Mouse (Mus musculus) pancreas, adult 10 weeks (tissue): Measurements from ENCODE around the gene Axdnd1. TPM values are rescaled to one million over a fixed set of nuclear protein-coding genes. Genes with fewer than 3 reads are reported as not detected.

ENCODE experiments used
- polyA plus RNA-seq: library from polyadenylated mRNA; stranded (reverse); fragments of 350-450 nt; fragmentation: Illumina TruSeq; extraction: RNeasy Lipid Tissue Mini Kit (QIAGEN cat#74804); gene quantifications from one replicate; pipeline ENCODE4 v1.2.3, GENCODE M21; 2015; ENCODE audit warnings: low read depth, low replicate concordance; ENCODE audit not compliant: insufficient read depth

Gene Axdnd1
- polyA plus RNA-seq, result not detected

DNA sequence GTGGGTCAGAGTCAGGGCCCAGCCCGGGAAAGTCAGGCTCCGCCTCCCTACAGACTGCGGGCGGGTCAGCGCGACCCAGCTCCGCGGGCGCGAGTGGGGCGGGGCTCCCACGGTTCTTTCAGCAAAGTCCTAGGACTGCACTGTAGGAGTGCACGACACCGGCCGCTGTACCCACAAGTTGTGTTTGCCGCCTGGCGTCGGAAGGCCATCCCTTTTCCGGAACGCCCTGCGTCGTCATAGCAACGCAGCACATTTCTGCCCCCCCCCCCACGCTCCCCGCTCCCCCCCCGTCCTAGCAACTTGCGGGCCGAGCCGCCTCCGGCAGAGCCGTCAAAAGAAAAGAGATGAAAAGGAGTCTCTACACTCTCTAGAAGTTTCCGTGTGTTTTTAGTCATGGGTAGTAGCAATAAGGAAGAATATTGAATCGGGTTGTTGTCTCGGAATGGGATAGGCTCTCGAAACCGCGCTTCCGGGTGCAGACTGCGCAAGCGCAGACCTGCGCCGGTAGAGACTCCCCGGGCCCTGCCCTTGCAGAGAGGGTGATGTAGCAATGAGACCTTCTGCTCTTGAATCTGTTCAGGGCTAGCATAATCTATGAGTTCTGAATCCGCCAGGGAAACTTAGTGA is at the start of gene Axdnd1:
Gene Axdnd1, minus strand, starts transcription at position 489 of the 627 bp plus-strand sequence.

DNA sequence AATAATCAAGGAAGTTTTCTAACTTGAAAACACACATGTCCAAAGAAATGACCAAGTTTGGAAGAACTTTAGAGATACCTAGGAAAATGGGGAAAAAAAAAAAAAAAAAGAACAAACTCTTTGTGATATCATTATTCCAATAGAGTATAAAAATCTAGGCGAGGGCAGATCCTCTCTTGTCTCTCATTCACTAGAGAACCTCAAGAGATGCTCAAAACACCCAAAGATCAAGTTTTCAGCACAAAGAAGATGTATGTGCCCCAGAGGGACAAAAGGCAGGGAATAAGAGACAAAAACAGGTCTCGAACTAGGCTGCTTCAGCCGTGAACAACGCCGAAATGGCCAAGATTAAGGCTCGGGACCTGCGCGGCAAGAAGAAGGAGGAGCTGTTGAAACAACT is 55.2 kb downstream of the Axdnd1 start, which contains the start of gene Gm2000:
Gene Gm2000, plus strand, starts transcription at position 301 of the 400 bp plus-strand sequence.

DNA sequence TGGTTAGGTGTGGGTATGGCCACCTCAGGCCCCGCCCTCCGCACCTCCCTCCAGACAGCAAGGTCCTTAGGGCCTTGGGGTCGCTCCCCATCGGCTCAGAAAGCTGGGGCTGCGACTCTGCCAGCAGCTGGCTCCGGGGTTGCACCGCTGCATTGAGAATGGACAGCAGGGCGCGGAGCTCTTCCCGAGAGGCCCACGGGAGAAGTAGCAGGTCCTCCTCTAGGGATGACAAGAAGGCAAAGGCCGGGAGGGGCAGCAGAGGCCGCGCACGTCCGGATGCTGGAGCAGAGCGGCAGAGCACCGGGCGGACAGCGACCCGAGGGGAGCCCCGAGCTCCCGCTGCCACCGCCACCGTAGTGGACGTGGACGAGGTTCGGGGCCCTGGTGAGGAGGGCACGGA is 110.3 kb downstream of the Axdnd1 start, which contains the start of gene Nphs2:
Gene Nphs2, plus strand, starts transcription at position 98 of the 400 bp plus-strand sequence.

GRCm38 (mm10) chr1:156302911-156303749 is 117.8 kb downstream of the Axdnd1 start, which contains the start of gene Tdrd5:
Tdrd5 (minus strand) TSS chr1:156303664.

Other genes starting within 250 kb of the Axdnd1 start
- gene Fam163a, start 216.1 kb downstream of the Axdnd1 start, polyA plus RNA-seq, result 0.20 TPM
- not detected for gene Tdrd5, start 117.5 kb downstream of the Axdnd1 start, polyA plus RNA-seq
- gene Nphs2, start 110.4 kb downstream of the Axdnd1 start, polyA plus RNA-seq, result not detected
- gene Gm2000, start 55.1 kb downstream of the Axdnd1 start, polyA plus RNA-seq, result 204 TPM
- 2.3 TPM for gene Soat1, start 53.2 kb upstream of the Axdnd1 start, polyA plus RNA-seq
- 0.89 TPM for gene Gm10031, start 102.9 kb upstream of the Axdnd1 start, polyA plus RNA-seq
- gene Abl2, start 137.6 kb upstream of the Axdnd1 start, polyA plus RNA-seq, result 4.0 TPM